Mouse (Mus musculus): ENCODE measurements around the gene Tubb4a. TPM values are rescaled to one million over a fixed set of nuclear protein-coding genes. Genes with fewer than 3 reads are reported as not detected.

The Tubb4a gene
- polyA plus RNA-seq, 1 experiment from 2014 or later, result 29.4 TPM

GRCm38 (mm10) chr17:57041554-57041953, 46.0 kb downstream of the Tubb4a start, which contains the start of gene Slc25a41:
Gene Slc25a41, minus strand, starts transcription at chr17:57041654.
- H3K4me3 ChIP-seq (replicated peaks), result no peak within 1 kb of the TSS
- H3K27ac ChIP-seq, result no peak within 1 kb of the TSS
- no peak within 1 kb of the TSS for H3K4me2 ChIP-seq
- H3K27me3 ChIP-seq, result peaks cover 15% of the 10 kb centered on the region
- H3K9me3 ChIP-seq (replicated peaks), result no peaks in the 10 kb centered on the region
- WGBS, result 78% methylated on average over 8 of the region's 8 CpGs
- no peak for ATAC-seq (replicated peaks; ENCODE audit: low FRiP score)
- no peak within 1 kb of the TSS for H3K9ac ChIP-seq
- peaks cover 3% of the 10 kb centered on the region; the same call in 1 of the 2 replicates for H3K4me1 ChIP-seq
- H3K36me3 ChIP-seq, result peaks cover 11% of the 10 kb centered on the region

- H3K27ac ChIP-seq, result no peak overlapping the region
- 0 out of 2 replicates have a peak overlapping the region, but pooled peaks have one; percentile 39 for H3K4me2 ChIP-seq
- H3K9ac ChIP-seq, result no peak overlapping the region
- no peaks in the 10 kb centered on the region for H3K9me3 ChIP-seq (replicated peaks)
- peaks cover 15% of the 10 kb centered on the region for H3K27me3 ChIP-seq
- no peak for ATAC-seq (replicated peaks; ENCODE audit: low FRiP score)
- peaks cover 3% of the 10 kb centered on the region; the same call in 1 of the 2 replicates for H3K4me1 ChIP-seq
- WGBS, result 47% methylated on average over 8 of the region's 8 CpGs
- no peaks in the 10 kb centered on the region for H3K36me3 ChIP-seq
- H3K4me3 ChIP-seq (replicated peaks), result no peak overlapping the region
Measured at GRCm38 (mm10) chr17:57038978-57039377, 48.6 kb downstream of the Tubb4a start.

- Histone ChIP-seq H3K9me3 (replicated peaks) (no peaks in the 10 kb centered on the region), H3K27me3 (peaks cover 3% of the 10 kb centered on the region; the same call in 1 of the 2 replicates), H3K4me3 (replicated peaks) (0 out of 2 replicates have a peak overlapping the region, but pooled peaks have one; percentile 97), H3K4me1 (peaks cover 24% of the 10 kb centered on the region), H3K9ac (no peak overlapping the region), H3K36me3 (peaks cover 11% of the 10 kb centered on the region), H3K27ac (no peak overlapping the region), H3K4me2 (peak overlapping the region; percentile 66)
- no peak for ATAC-seq (replicated peaks; ENCODE audit: low FRiP score)
- 82% methylated on average over 4 of the region's 4 CpGs for WGBS
Measured at GRCm38 (mm10) chr17:57032854-57033253, 54.7 kb downstream of the Tubb4a start.

GRCm38 (mm10) chr17:57031661-57032420, 55.7 kb downstream of the Tubb4a start:
- WGBS, result under 1% methylated on average over 38 of the region's 38 CpGs
- H3K9me3 ChIP-seq (replicated peaks), result no peaks in the 10 kb centered on the region
- peaks cover 28% of the 10 kb centered on the region for H3K4me1 ChIP-seq
- ATAC-seq (replicated peaks; ENCODE audit: low FRiP score), result peak; percentile 95
- H3K36me3 ChIP-seq, result peaks cover 21% of the 10 kb centered on the region
- no peaks in the 10 kb centered on the region; the same call in 1 of the 2 replicates for H3K27me3 ChIP-seq
- H3K4me3 ChIP-seq (replicated peaks), result peak overlapping the region; percentile 97
- peak overlapping the region; percentile 50 for H3K9ac ChIP-seq
- H3K4me2 ChIP-seq, result peak overlapping the region; percentile 66
- peak overlapping the region; percentile 91 for H3K27ac ChIP-seq

- H3K27ac ChIP-seq, result peak within 1 kb of the TSS; percentile 93
- no peaks in the 10 kb centered on the region for H3K9me3 ChIP-seq (replicated peaks)
- under 1% methylated on average over 83 of the region's 99 CpGs for WGBS
- no peaks in the 10 kb centered on the region; the same call in 1 of the 2 replicates for H3K27me3 ChIP-seq
- H3K4me3 ChIP-seq (replicated peaks), result peak within 1 kb of the TSS; percentile 97
- H3K4me1 ChIP-seq, result peaks cover 28% of the 10 kb centered on the region
- peak within 1 kb of the TSS; percentile 87 for H3K4me2 ChIP-seq
- peaks cover 29% of the 10 kb centered on the region for H3K36me3 ChIP-seq
- peak within 1 kb of the TSS; percentile 100 for H3K9ac ChIP-seq
- ATAC-seq (replicated peaks; ENCODE audit: low FRiP score), result no peak
Measured at GRCm38 (mm10) chr17:57030931-57031660, 56.5 kb downstream of the Tubb4a start, which contains the start of gene Khsrp. Gene Khsrp, minus strand, starts transcription at chr17:57031522.

Other genes with a start within 250 kb of the Tubb4a start
- gene Acsbg2, start 213.3 kb downstream of the Tubb4a start, polyA plus RNA-seq (2015; fragmentation: Nextera tagmentation; extraction: Ambion mirVana), result not detected in 2 replicates
- gene 1700061G19Rik, start 212.3 kb downstream of the Tubb4a start, polyA plus RNA-seq (2015; fragmentation: Nextera tagmentation; extraction: Ambion mirVana), result 0.27 and 0.30 TPM in 2 replicates
- gene Mllt1, start 152.4 kb downstream of the Tubb4a start, polyA plus RNA-seq (2015; fragmentation: Nextera tagmentation; extraction: Ambion mirVana), result 54.6 and 57.8 TPM in 2 replicates
- gene Acer1, start 105.7 kb downstream of the Tubb4a start, polyA plus RNA-seq (2015; fragmentation: Nextera tagmentation; extraction: Ambion mirVana), result 0.15 TPM in 1 of 2 replicates, not detected in the other
- gene Clpp, start 97.5 kb downstream of the Tubb4a start, polyA plus RNA-seq (2015; fragmentation: Nextera tagmentation; extraction: Ambion mirVana), result 150 and 165 TPM in 2 replicates
- gene Alkbh7, start 90.4 kb downstream of the Tubb4a start, polyA plus RNA-seq (2015; fragmentation: Nextera tagmentation; extraction: Ambion mirVana), result 55.3 and 56.7 TPM in 2 replicates
- gene Pspn, start 87.8 kb downstream of the Tubb4a start, polyA plus RNA-seq (2015; fragmentation: Nextera tagmentation; extraction: Ambion mirVana), result 0.87 and 1.3 TPM in 2 replicates
- gene Gtf2f1, start 76.5 kb downstream of the Tubb4a start, polyA plus RNA-seq (2015; fragmentation: Nextera tagmentation; extraction: Ambion mirVana), result 64.0 and 70.3 TPM in 2 replicates
- gene Gm17949, start 76.3 kb downstream of the Tubb4a start, polyA plus RNA-seq (2015; fragmentation: Nextera tagmentation; extraction: Ambion mirVana), result 0.30 and 0.37 TPM in 2 replicates
- 46.1 TPM in 2 replicates for gene Khsrp, start 56.3 kb downstream of the Tubb4a start, polyA plus RNA-seq (2015; fragmentation: Nextera tagmentation; extraction: Ambion mirVana)
- 0.26 TPM in 1 of 2 replicates, not detected in the other for gene Slc25a41, start 46.1 kb downstream of the Tubb4a start, polyA plus RNA-seq (2015; fragmentation: Nextera tagmentation; extraction: Ambion mirVana)
- 49.9 and 52.7 TPM in 2 replicates for gene Crb3, start 28.7 kb downstream of the Tubb4a start, polyA plus RNA-seq (2015; fragmentation: Nextera tagmentation; extraction: Ambion mirVana)
- 11.4 and 12.9 TPM in 2 replicates for gene Slc25a23, start 27.9 kb downstream of the Tubb4a start, polyA plus RNA-seq (2015; fragmentation: Nextera tagmentation; extraction: Ambion mirVana)
- 4.7 and 6.0 TPM in 2 replicates for gene Dennd1c, start 9.3 kb downstream of the Tubb4a start, polyA plus RNA-seq (2015; fragmentation: Nextera tagmentation; extraction: Ambion mirVana)
- gene Tnfsf9, start 17.5 kb upstream of the Tubb4a start, polyA plus RNA-seq (2015; fragmentation: Nextera tagmentation; extraction: Ambion mirVana), result 10.2 and 10.4 TPM in 2 replicates
- 0.38 TPM in 1 of 2 replicates, not detected in the other for gene Cd70, start 62.0 kb upstream of the Tubb4a start, polyA plus RNA-seq (2015; fragmentation: Nextera tagmentation; extraction: Ambion mirVana)
- gene Tnfsf14, start 106.4 kb upstream of the Tubb4a start, polyA plus RNA-seq (2015; fragmentation: Nextera tagmentation; extraction: Ambion mirVana), result 0.08 TPM in 1 of 2 replicates, not detected in the other
- gene C3, start 140.4 kb upstream of the Tubb4a start, polyA plus RNA-seq (2015; fragmentation: Nextera tagmentation; extraction: Ambion mirVana), result 2.3 and 5.4 TPM in 2 replicates
- 35.6 and 39.5 TPM in 2 replicates for gene Gpr108, start 160.7 kb upstream of the Tubb4a start, polyA plus RNA-seq (2015; fragmentation: Nextera tagmentation; extraction: Ambion mirVana)
- gene Trip10, start 161.7 kb upstream of the Tubb4a start, polyA plus RNA-seq (2015; fragmentation: Nextera tagmentation; extraction: Ambion mirVana), result 44.5 and 47.5 TPM in 2 replicates
- gene Vav1, start 191.3 kb upstream of the Tubb4a start, polyA plus RNA-seq (2015; fragmentation: Nextera tagmentation; extraction: Ambion mirVana), result 1.7 and 1.8 TPM in 2 replicates